18 mouse cellular contexts compared by ENCODE assay signal in the genomic region with DNA sequence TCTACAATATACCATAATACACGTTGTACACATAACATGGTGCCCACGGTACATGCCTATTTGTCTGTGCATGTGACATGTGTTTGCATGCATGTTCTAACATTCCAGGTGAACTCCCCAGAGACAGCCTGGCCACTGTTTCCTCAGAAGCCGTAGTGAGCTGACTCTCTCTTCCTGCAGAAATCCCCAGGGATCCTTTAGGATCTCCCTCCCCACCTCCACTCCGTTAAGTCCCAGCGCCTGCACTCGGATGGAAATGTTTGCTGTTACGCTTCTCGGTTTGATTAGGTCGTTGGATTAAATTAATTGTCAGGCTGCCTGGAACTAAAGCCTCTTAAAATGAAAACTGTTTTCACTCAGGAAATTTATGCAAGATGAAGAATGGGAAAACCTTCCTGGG. TPM values are rescaled to one million over a fixed set of nuclear protein-coding genes. Genes with fewer than 3 reads are reported as not detected.
DNase-seq lines count a peak whose midpoint lies in the region; ATAC-seq and TF ChIP-seq lines count a peak whose summit lies in the region.
"Had no signal": no experiment of that assay in that cellular context is flagged by ENCODE, and none has a peak within 500 bp of the region (broad histone marks: within the 10 kb centered on the region; RNA-seq: fewer than 3 reads in every experiment).

No protein-coding gene starts in this region.

- H3K9me3 ChIP-seq in midbrain, embryonic 10.5 days (replicated peaks) = no peaks in the 10 kb centered on the region
- H3K9me3 ChIP-seq in midbrain, embryonic 11.5 days (ENCODE audit: control insufficient read depth, low read length) = no peaks in the 10 kb centered on the region
- H3K9me3 ChIP-seq in midbrain, embryonic 14.5 days (ENCODE audit: control insufficient read depth, low read length) = no peaks in the 10 kb centered on the region
- H3K9me3 ChIP-seq: embryonic facial prominence, embryonic 12.5 days; liver, embryonic 15.5 days had no signal

- no peak overlapping the region for H3K4me2 ChIP-seq in midbrain, embryonic 11.5 days
- H3K4me2 ChIP-seq in midbrain, embryonic 14.5 days (ENCODE audit: low read length) = no peak overlapping the region
- H3K4me2 ChIP-seq: embryonic facial prominence, embryonic 12.5 days; liver, embryonic 15.5 days had no signal

- no peak for DNase-seq in gastrocnemius, adult 2 months
- no peak for DNase-seq in gastrocnemius, postnatal 10 days
- no peak for DNase-seq in midbrain, embryonic 10.5 days (ENCODE audit: low spot score)
- DNase-seq in midbrain, embryonic 11.5 days (ENCODE audit: low spot score, missing footprints) = no peak
- peak; percentile 66 for DNase-seq in midbrain, embryonic 14.5 days
- DNase-seq in adrenal gland, adult 8-10 months = no peak
- DNase-seq in heart, adult 8-10 months (ENCODE audit: low spot score) = no peak
- DNase-seq: cerebellum, adult 11-12 months; cerebellum, postnatal 36 days; heart, adult 2 months; layer of hippocampus, postnatal 36 days; lung, postnatal 10 days; spleen, adult 18-20 months; thymus, postnatal 14 days had no signal

- no peak overlapping the region for H3K4me3 ChIP-seq in gastrocnemius, adult 2 months
- H3K4me3 ChIP-seq in midbrain, embryonic 10.5 days = no peak overlapping the region
- H3K4me3 ChIP-seq in midbrain, embryonic 11.5 days (ENCODE audit: low read depth, low read length) = no peak overlapping the region
- no peak overlapping the region for H3K4me3 ChIP-seq in midbrain, embryonic 14.5 days (replicated peaks; ENCODE audit: low read depth, low read length)
- H3K4me3 ChIP-seq: embryonic facial prominence, embryonic 12.5 days; heart, adult 2 months; liver, embryonic 15.5 days had no signal

- H3K27ac ChIP-seq in gastrocnemius, adult 2 months = peak overlapping the region; percentile 83
- peak overlapping the region; percentile 60; the same call in 1 of the 2 replicates for H3K27ac ChIP-seq in midbrain, embryonic 10.5 days (replicated peaks)
- no peak overlapping the region; the same call in 1 of the 2 replicates for H3K27ac ChIP-seq in midbrain, embryonic 11.5 days (ENCODE audit: low read depth, low read length)
- H3K27ac ChIP-seq in midbrain, embryonic 14.5 days (replicated peaks; ENCODE audit: low read depth, low read length) = peak overlapping the region; percentile 78
- H3K27ac ChIP-seq: embryonic facial prominence, embryonic 12.5 days; heart, adult 2 months; liver, embryonic 15.5 days had no signal

- TF ChIP-seq CTCF in gastrocnemius, adult 2 months (IDR thresholded peaks at IDR 0.05) = no peak

- intact Hi-C loops in gastrocnemius, adult 2 months (cut with DNase I) = no loop called here

- H3K27me3 ChIP-seq in midbrain, embryonic 10.5 days (ENCODE audit: low read depth, poor library complexity, severe bottlenecking) = no peaks in the 10 kb centered on the region
- no peaks in the 10 kb centered on the region for H3K27me3 ChIP-seq in midbrain, embryonic 11.5 days (ENCODE audit: control insufficient read depth, insufficient read depth, low read length)
- H3K27me3 ChIP-seq in midbrain, embryonic 14.5 days (ENCODE audit: control insufficient read depth, insufficient read depth, low read length) = no peaks in the 10 kb centered on the region
- H3K27me3 ChIP-seq: embryonic facial prominence, embryonic 12.5 days; liver, embryonic 15.5 days; Patski had no signal

- no peak for ATAC-seq in midbrain, embryonic 11.5 days (ENCODE audit: low FRiP score)
- no peak for ATAC-seq in midbrain, embryonic 14.5 days (ENCODE audit: low FRiP score, low TSS enrichment)
- ATAC-seq: inflammation-experienced regulatory T-cells, adult 6 months had no signal

- H3K9ac ChIP-seq in midbrain, embryonic 11.5 days (ENCODE audit: low read length) = no peak overlapping the region
- peak overlapping the region; percentile 31; the same call in 1 of the 2 replicates for H3K9ac ChIP-seq in midbrain, embryonic 14.5 days (replicated peaks; ENCODE audit: low read length)
- H3K9ac ChIP-seq: embryonic facial prominence, embryonic 12.5 days; liver, embryonic 15.5 days had no signal

- peaks cover 55% of the 10 kb centered on the region for H3K4me1 ChIP-seq in midbrain, embryonic 10.5 days
- H3K4me1 ChIP-seq in midbrain, embryonic 11.5 days (ENCODE audit: control insufficient read depth, insufficient read depth, low read length) = peaks cover 26% of the 10 kb centered on the region
- peaks cover 46% of the 10 kb centered on the region for H3K4me1 ChIP-seq in midbrain, embryonic 14.5 days (ENCODE audit: control insufficient read depth, insufficient read depth, low read length)

- 0 out of 2 replicates have a peak, but pooled peaks cover 3% of the 10 kb centered on the region for H3K36me3 ChIP-seq in midbrain, embryonic 10.5 days
- H3K36me3 ChIP-seq in midbrain, embryonic 11.5 days (ENCODE audit: control insufficient read depth, insufficient read depth, low read length) = no peaks in the 10 kb centered on the region
- H3K36me3 ChIP-seq in midbrain, embryonic 14.5 days (ENCODE audit: control insufficient read depth, insufficient read depth, low read length) = no peaks in the 10 kb centered on the region
- H3K36me3 ChIP-seq: embryonic facial prominence, embryonic 12.5 days; liver, embryonic 15.5 days had no signal

- 54% methylated on average over 9 of the region's 9 CpGs for WGBS in midbrain, embryonic 10.5 days
- WGBS in midbrain, embryonic 11.5 days = 50% methylated on average over 9 of the region's 9 CpGs
- 20% methylated on average over 9 of the region's 9 CpGs for WGBS in midbrain, embryonic 14.5 days

RNA-seq across cellular contexts. Expression of a gene that starts 31.9 kb away (rescaled TPM):
- 10 to 100 TPM; 35.6 to 37.2 TPM for total RNA-seq in gastrocnemius, adult 2 months (2021)
- 10 to 100 TPM; 40.8 to 46.3 TPM for total RNA-seq in gastrocnemius, postnatal 10 days (2021)
- 35.3 and 47.5 TPM in 2 replicates for polyA plus RNA-seq in midbrain, embryonic 10.5 days (2016; fragmentation: Nextera tagmentation; extraction: Ambion mirVana)
- polyA plus RNA-seq in midbrain, embryonic 11.5 days (2014; fragmentation: Nextera tagmentation; extraction: Ambion mirVana) = 66.9 and 76.6 TPM in 2 replicates
- 65.8 and 70.1 TPM in 2 replicates for polyA plus RNA-seq in midbrain, embryonic 14.5 days (2014; fragmentation: Nextera tagmentation; extraction: Ambion mirVana)
- total RNA-seq in adrenal gland, adult 8-10 months (2022) = 10 to 100 TPM; 47.0 to 66.5 (median 54.4) TPM
- total RNA-seq in heart, adult 8-10 months (2022) = 10 to 100 TPM; 32.0 to 40.3 (median 33.8) TPM
